Mouse (Mus musculus): ENCODE data around the gene Gm37596. TPM values are rescaled to one million over a fixed set of nuclear protein-coding genes. Genes with fewer than 3 reads are reported as not detected.

Gene Gm37596
- total RNA-seq (2023), result not detected

GRCm38 (mm10) chr3:93692970-93693369, at the start of gene Gm37596:
TSS of gene Gm37596 (minus strand) at chr3:93693070.

GRCm38 (mm10) chr3:93676210-93676609, 16.7 kb downstream of the Gm37596 start, which contains the start of gene Tdpoz1:
TSS of gene Tdpoz1 (minus strand) at chr3:93676310.

GRCm38 (mm10) chr3:93652586-93652985, 40.3 kb downstream of the Gm37596 start, which contains the start of gene Tdpoz2:
TSS of gene Tdpoz2 (minus strand) at chr3:93652686.

Other genes starting within 250 kb of the Gm37596 start
- not detected for gene Tchhl1, start 224.3 kb downstream of the Gm37596 start, total RNA-seq (2023)
- 100 to 1,000 TPM; 232 to 245 TPM for gene S100a11, start 172.6 kb downstream of the Gm37596 start, total RNA-seq (2023)
- 100 to 1,000 TPM; 194 to 222 TPM for gene S100a10, start 138.0 kb downstream of the Gm37596 start, total RNA-seq (2023)
- not detected for gene Tdpoz2, start 40.4 kb downstream of the Gm37596 start, total RNA-seq (2023)
- gene Tdpoz1, start 16.8 kb downstream of the Gm37596 start, total RNA-seq (2023), result not detected
- gene Gm5773, start 79.9 kb upstream of the Gm37596 start, total RNA-seq (2023), result not detected
- not detected for gene Tdpoz4, start 103.3 kb upstream of the Gm37596 start, total RNA-seq (2023)
- not detected for gene Tdpoz3, start 132.9 kb upstream of the Gm37596 start, total RNA-seq (2023)